Mouse (Mus musculus) limb, embryonic 11.5 days (tissue): ENCODE results near the gene Nav3. TPM values are rescaled to one million over a fixed set of nuclear protein-coding genes. Genes with fewer than 3 reads are reported as not detected.

ENCODE experiments used
- ATAC-seq: fragments of 200-750 bp; cut with Nextera tagmentation; 2 replicates; pipeline ENCODE4 v1.8.0; 2017; ENCODE audit warnings: low read depth; ENCODE audit not compliant: insufficient number of reproducible peaks, low FRiP score, low TSS enrichment
- DNase-seq: peaks from one replicate; pipeline ENCODE4 v3.0.0-alpha.2; 2015; ENCODE audit warnings: low spot score
- H3K27ac ChIP-seq: fragments of 300-500 bp; sonication (generic); replicated peaks from 2 replicates; pipeline ENCODE4 v1.5.1; 2014; ENCODE audit warnings: low read depth, mild to moderate bottlenecking, low read length
- H3K27me3 ChIP-seq: fragments of 300-500 bp; sonication (generic); 2 replicates; pipeline ENCODE4 v1.6.1; 2014; ENCODE audit warnings: mild to moderate bottlenecking, low read length, mixed read lengths; ENCODE audit not compliant: control insufficient read depth, insufficient read depth
- H3K36me3 ChIP-seq: fragments of 300-500 bp; sonication (generic); 2 replicates; pipeline ENCODE4 v1.6.1; 2014; ENCODE audit warnings: mild to moderate bottlenecking, low read length, moderate library complexity, mixed read lengths; ENCODE audit not compliant: control insufficient read depth, insufficient read depth
- H3K4me1 ChIP-seq: fragments of 300-500 bp; sonication (generic); 2 replicates; pipeline ENCODE4 v1.6.1; 2014; ENCODE audit warnings: low read length, mixed read lengths; ENCODE audit not compliant: control insufficient read depth, insufficient read depth
- H3K4me2 ChIP-seq: fragments of 300-500 bp; sonication (generic); 2 replicates; pipeline ENCODE4 v1.6.1; 2014; ENCODE audit warnings: low read depth, mild to moderate bottlenecking, moderate library complexity; ENCODE audit not compliant: severe bottlenecking
- H3K4me3 ChIP-seq: fragments of 300-500 bp; sonication (generic); 2 replicates; pipeline ENCODE4 v1.5.1; 2014; ENCODE audit warnings: low read depth, low read length
- H3K9ac ChIP-seq: fragments of 300-500 bp; sonication (generic); 2 replicates; pipeline ENCODE4 v1.6.1; 2014; ENCODE audit warnings: mild to moderate bottlenecking, low read length
- H3K9me3 ChIP-seq: fragments of 300-500 bp; sonication (generic); 2 replicates; pipeline ENCODE4 v1.6.1; 2016; ENCODE audit warnings: low read length; ENCODE audit not compliant: control insufficient read depth
- WGBS: fragments of 180-500 bp; shearing (Covaris S2); extraction: QIAGEN DNeasy Blood & Tissue Kit; methylation state at CpG from one replicate; pipeline ENCODE4 v1.1.7; 2014; 5-methylcytosine and 5-hydroxymethylcytosine counted together
- polyA plus RNA-seq: library from polyadenylated mRNA; unstranded; fragments of >200 nt; fragmentation: Nextera tagmentation; extraction: Ambion mirVana; gene quantifications from 2 replicates; pipeline ENCODE4 v1.2.1, GENCODE M21; 2014

The Nav3 gene
- polyA plus RNA-seq, 1 experiment from 2014 or later = 1.8 TPM

DNA sequence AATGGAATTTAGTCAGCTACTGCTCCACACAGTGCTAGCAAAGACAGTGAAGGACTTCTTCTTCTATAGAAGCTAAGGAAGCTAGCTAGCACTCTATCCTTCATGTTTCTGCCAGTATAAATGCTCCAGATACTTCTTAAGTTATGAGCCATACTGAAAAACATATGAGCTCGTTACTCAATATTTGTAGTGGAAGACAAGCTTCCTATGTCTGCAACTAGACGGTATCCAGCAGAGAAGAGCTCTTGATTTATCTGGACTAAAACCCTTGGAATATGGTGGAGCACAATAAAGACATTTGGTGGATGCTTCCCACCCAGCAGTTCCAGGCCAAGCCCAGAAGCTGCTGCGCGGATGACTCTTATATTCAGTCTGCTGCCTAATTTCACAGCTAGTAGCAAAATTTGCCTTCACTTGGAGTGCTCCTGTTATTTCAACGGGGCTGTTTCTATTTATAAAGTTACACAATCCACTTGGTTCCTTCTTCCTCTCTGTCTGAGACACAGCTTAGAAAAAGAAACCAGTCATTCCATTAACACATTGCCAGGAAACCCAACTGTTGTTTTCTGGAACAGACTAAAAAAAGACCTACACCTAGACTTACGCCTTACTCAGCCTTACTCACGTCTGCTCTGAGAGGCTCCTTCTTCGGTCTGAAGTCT is 470.0 kb downstream of the Nav3 start:
- H3K27me3 ChIP-seq = no peaks in the 10 kb centered on the region
- DNase-seq = no peak
- H3K27ac ChIP-seq = no peak overlapping the region
- ATAC-seq = no peak
- 82% methylated on average over 8 of the region's 8 CpGs for WGBS
- H3K9me3 ChIP-seq = no peaks in the 10 kb centered on the region
- no peak overlapping the region for H3K4me2 ChIP-seq
- no peaks in the 10 kb centered on the region for H3K4me1 ChIP-seq
- H3K9ac ChIP-seq = no peak overlapping the region
- no peaks in the 10 kb centered on the region for H3K36me3 ChIP-seq
- no peak overlapping the region for H3K4me3 ChIP-seq

DNA sequence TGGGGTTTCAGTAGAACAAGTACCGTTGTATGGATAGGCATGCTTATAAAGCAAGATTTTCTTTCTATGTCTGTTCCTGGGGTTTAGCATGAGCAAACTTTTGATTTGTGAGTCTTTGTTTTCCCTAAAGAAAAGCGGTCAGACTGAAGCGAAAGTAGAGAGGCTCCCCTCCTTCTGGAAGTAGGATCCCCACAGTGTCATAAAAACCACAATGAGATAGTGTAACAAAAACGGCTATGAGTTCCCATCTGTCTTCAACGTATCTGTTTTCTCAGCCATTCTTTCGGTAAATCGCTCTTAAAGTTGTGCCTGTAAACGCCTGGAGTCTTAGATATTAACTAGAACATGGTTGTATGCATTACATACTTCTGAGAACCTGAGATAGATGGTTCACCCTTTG is 479.7 kb downstream of the Nav3 start:
- DNase-seq (no peak), ATAC-seq (no peak)
- H3K9me3 ChIP-seq = no peaks in the 10 kb centered on the region
- H3K27me3 ChIP-seq = no peaks in the 10 kb centered on the region
- H3K27ac ChIP-seq = no peak overlapping the region
- no peaks in the 10 kb centered on the region for H3K36me3 ChIP-seq
- WGBS = 88% methylated on average over 8 of the region's 8 CpGs
- no peaks in the 10 kb centered on the region for H3K4me1 ChIP-seq
- H3K9ac ChIP-seq = no peak overlapping the region
- no peak overlapping the region for H3K4me3 ChIP-seq
- H3K4me2 ChIP-seq = no peak overlapping the region

DNA sequence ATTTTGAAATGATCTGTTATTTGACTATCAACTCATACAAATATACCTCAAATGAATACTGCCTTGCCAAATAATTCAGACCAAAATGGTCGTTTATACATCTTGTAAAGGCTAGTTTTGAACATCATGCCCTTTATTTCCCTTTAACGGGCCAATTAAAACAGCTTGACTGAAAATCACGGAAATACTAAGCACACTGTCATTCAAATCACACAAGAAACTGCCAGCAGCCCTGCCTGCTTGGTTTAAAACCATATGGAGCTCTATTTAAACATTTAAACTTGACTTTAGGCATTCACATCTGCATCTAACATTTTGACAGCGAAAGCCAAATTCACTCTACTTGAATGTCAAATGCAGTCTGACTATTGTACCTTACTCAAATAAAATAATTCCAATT is 481.8 kb downstream of the Nav3 start:
- Histone ChIP-seq H3K4me1 (no peaks in the 10 kb centered on the region), H3K27ac (no peak overlapping the region), H3K4me3 (no peak overlapping the region), H3K27me3 (no peaks in the 10 kb centered on the region), H3K9ac (no peak overlapping the region), H3K36me3 (no peaks in the 10 kb centered on the region), H3K9me3 (no peaks in the 10 kb centered on the region), H3K4me2 (no peak overlapping the region)
- WGBS = 67% methylated on average over 4 of the region's 4 CpGs
- ATAC-seq (no peak), DNase-seq (no peak)

DNA sequence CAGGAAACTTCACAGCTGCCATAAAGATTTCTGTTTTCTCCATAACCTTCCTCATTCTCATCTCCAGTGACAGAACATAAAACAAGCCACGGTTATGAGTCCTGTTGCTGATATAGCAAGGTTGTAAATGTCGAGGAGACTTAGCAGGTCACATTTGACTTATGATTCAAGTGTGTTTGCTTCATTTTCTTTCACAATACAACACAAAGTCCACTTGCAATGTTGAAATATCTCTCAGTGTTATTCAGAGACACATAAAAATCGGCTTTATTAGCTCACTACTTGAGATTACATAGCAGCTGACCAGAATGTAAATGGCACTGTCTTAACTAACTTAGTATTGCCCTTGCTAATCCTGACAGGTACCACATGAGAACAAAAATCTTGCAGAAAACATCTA is 482.5 kb downstream of the Nav3 start:
- no peaks in the 10 kb centered on the region for H3K36me3 ChIP-seq
- ATAC-seq = no peak
- no peak overlapping the region for H3K4me2 ChIP-seq
- no peak overlapping the region for H3K9ac ChIP-seq
- H3K27me3 ChIP-seq = no peaks in the 10 kb centered on the region
- 67% methylated on average over 3 of the region's 3 CpGs for WGBS
- DNase-seq = no peak
- H3K27ac ChIP-seq = no peak overlapping the region
- no peaks in the 10 kb centered on the region for H3K4me1 ChIP-seq
- no peaks in the 10 kb centered on the region for H3K9me3 ChIP-seq
- H3K4me3 ChIP-seq = no peak overlapping the region

DNA sequence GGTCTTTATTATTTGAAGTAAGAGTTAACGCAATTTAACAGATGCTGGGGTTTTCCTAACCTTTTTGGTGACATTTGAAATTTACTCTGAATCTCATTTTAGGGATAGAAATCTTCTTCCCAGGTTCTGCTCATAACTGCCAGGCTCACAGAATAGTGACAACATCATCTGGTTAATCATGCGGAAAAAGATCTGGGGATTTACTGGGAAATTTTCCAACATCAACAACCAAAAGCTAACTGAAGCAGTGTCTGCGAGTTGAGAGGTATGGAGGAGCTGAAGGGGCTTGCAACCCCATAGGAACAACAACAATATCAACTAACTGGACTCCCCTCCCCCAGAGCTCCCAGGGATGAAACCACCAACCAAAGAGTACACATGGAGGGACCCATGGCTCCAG is 505.7 kb downstream of the Nav3 start:
- no peaks in the 10 kb centered on the region for H3K9me3 ChIP-seq
- H3K36me3 ChIP-seq = no peaks in the 10 kb centered on the region
- no peaks in the 10 kb centered on the region for H3K27me3 ChIP-seq
- no peaks in the 10 kb centered on the region for H3K4me1 ChIP-seq
- ATAC-seq (no peak), DNase-seq (no peak)
- no peak overlapping the region for H3K4me3 ChIP-seq
- no peak overlapping the region for H3K4me2 ChIP-seq
- 83% methylated on average over 3 of the region's 3 CpGs for WGBS
- H3K27ac ChIP-seq = no peak overlapping the region
- H3K9ac ChIP-seq = no peak overlapping the region

DNA sequence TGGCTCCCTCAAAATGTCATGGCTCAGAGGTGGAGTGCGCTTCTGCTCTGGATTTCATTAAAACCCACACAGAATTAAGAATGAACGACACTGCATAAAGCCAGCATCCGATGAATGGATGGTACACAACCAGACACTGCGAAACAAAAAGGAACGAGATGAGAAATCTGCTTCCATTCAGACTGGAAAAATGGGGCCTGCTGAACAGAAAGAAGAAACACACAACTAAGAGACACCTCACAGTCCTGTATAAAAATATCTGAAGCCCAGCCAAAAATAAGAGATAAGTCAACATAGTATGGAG is 526.7 kb downstream of the Nav3 start:
- Histone ChIP-seq H3K27ac (no peak overlapping the region), H3K9me3 (no peaks in the 10 kb centered on the region), H3K27me3 (no peaks in the 10 kb centered on the region), H3K36me3 (no peaks in the 10 kb centered on the region), H3K4me2 (no peak overlapping the region), H3K9ac (no peak overlapping the region), H3K4me1 (no peaks in the 10 kb centered on the region), H3K4me3 (no peak overlapping the region)
- DNase-seq = no peak
- WGBS = 45% methylated on average over 5 of the region's 5 CpGs
- no peak for ATAC-seq

DNA sequence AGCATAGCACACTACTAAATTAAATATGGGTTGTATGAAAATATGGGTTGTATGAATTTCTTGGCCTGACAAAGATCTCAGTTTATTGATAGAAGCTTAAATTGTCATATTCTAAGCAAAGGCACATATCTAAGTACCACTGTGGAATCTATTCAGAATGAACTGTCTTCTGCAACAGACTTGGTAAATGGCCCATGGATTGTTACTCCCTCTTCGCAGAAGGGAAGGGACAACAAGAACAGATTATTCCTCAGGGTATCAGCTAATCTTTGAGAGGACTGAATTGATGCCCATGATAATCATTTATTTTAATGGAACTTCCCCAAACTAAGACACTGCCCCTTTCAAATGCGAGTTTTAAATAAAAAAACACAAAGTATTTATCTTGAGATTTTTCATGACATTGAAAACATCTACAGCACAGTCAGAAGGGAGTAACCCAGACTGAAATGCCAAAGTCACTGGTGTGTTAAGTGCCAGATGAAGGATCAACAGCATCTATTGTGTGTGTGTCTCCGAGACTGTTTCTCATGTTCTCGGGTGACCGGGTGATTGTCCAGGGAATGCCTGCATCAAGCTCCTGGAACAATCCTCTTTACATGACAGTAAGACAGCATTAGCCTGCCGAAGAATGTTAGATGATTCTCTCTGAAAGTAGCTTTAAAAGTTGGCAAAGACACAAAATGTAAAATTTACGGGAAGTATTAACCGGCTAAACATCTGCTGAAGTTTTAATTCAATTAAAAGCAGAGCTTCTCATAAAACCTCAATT is 527.3 kb downstream of the Nav3 start:
- H3K27ac ChIP-seq = no peak overlapping the region
- no peaks in the 10 kb centered on the region for H3K27me3 ChIP-seq
- H3K36me3 ChIP-seq = no peaks in the 10 kb centered on the region
- no peak overlapping the region for H3K4me2 ChIP-seq
- H3K4me3 ChIP-seq = no peak overlapping the region
- 60% methylated on average over 8 of the region's 8 CpGs for WGBS
- DNase-seq (no peak), ATAC-seq (no peak)
- H3K4me1 ChIP-seq = no peaks in the 10 kb centered on the region
- no peaks in the 10 kb centered on the region for H3K9me3 ChIP-seq
- H3K9ac ChIP-seq = no peak overlapping the region

DNA sequence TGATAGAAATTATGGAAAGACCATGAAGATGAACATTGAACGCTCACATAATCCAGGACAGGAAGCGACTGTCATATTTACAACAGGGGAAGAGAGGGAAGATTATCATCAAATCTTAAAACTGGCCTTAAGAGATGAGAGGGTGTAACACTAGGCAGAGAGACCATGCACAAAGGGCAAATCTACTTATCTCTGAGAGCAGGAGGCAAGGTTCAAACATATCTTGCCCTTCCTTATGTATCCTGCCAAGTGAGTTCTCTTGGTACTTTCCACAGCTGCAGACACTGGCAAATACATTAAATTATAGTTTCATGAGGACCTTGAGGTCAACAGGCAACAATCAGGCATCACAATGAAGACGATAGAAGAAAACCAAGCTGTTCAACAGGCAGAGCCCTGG is 529.9 kb downstream of the Nav3 start:
- WGBS = 89% methylated on average over 3 of the region's 3 CpGs
- no peak overlapping the region for H3K4me2 ChIP-seq
- no peak overlapping the region for H3K4me3 ChIP-seq
- no peaks in the 10 kb centered on the region for H3K36me3 ChIP-seq
- DNase-seq (no peak), ATAC-seq (no peak)
- H3K9me3 ChIP-seq = no peaks in the 10 kb centered on the region
- no peak overlapping the region for H3K9ac ChIP-seq
- H3K27me3 ChIP-seq = no peaks in the 10 kb centered on the region
- no peak overlapping the region for H3K27ac ChIP-seq
- H3K4me1 ChIP-seq = no peaks in the 10 kb centered on the region

DNA sequence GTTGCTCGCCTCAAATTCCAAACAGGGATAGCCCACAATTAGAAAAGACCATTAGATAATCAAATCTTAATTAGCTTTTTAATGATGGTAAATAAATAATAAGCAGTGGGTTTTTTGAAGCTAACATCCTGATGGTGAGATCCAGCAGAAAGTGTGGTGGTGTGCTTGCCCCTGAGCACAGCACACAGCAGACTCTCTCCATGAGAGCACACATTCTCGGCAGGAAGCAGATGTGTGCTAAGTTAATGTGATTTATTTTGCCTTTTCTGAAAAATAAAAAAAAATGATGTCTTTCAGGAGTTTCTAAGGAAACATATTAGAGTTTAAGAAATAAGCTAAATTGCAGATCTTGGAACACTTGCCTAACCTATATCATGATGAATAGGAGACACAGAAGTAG is 531.9 kb downstream of the Nav3 start:
- Histone ChIP-seq H3K4me2 (no peak overlapping the region), H3K27ac (no peak overlapping the region), H3K9ac (no peak overlapping the region), H3K4me3 (no peak overlapping the region), H3K27me3 (no peaks in the 10 kb centered on the region), H3K4me1 (no peaks in the 10 kb centered on the region), H3K36me3 (no peaks in the 10 kb centered on the region), H3K9me3 (no peaks in the 10 kb centered on the region)
- DNase-seq (no peak), ATAC-seq (no peak)
- WGBS = 76% methylated on average over 2 of the region's 2 CpGs
